Mouse (Mus musculus) forebrain, embryonic 16.5 days (tissue): Measurements from ENCODE around the gene Thbs4. TPM values are rescaled to one million over a fixed set of nuclear protein-coding genes. Genes with fewer than 3 reads are reported as not detected.

Source experiments
- ATAC-seq: fragments of 200-750 bp; cut with Nextera tagmentation; 2 replicates; pipeline ENCODE4 v1.8.0; 2017; ENCODE audit warnings: mild to moderate bottlenecking, moderate library complexity
- H3K27ac ChIP-seq: fragments of 300-500 bp; sonication (generic); 2 replicates; pipeline ENCODE4 v1.5.1; 2014; ENCODE audit warnings: low read length, control low read depth
- H3K27me3 ChIP-seq: fragments of 300-500 bp; sonication (generic); replicated peaks from 2 replicates; pipeline ENCODE4 v1.6.1; 2014; ENCODE audit warnings: low read length; ENCODE audit not compliant: control insufficient read depth, insufficient read depth
- H3K36me3 ChIP-seq: fragments of 300-500 bp; sonication (generic); 2 replicates; pipeline ENCODE4 v1.6.1; 2014; ENCODE audit not compliant: control insufficient read depth, insufficient read depth
- H3K4me1 ChIP-seq: fragments of 300-500 bp; sonication (generic); replicated peaks from 2 replicates; pipeline ENCODE4 v1.6.1; 2014; ENCODE audit warnings: low read length; ENCODE audit not compliant: control insufficient read depth, insufficient read depth
- H3K4me2 ChIP-seq: fragments of 300-500 bp; sonication (generic); 2 replicates; pipeline ENCODE4 v1.6.1; 2014; ENCODE audit warnings: mild to moderate bottlenecking, low read length, control low read depth
- H3K4me3 ChIP-seq: fragments of 300-500 bp; sonication (generic); replicated peaks from 2 replicates; pipeline ENCODE4 v1.5.1; 2014; ENCODE audit warnings: mild to moderate bottlenecking, low read length, control low read depth
- H3K9ac ChIP-seq: fragments of 300-500 bp; sonication (generic); replicated peaks from 2 replicates; pipeline ENCODE4 v1.6.1; 2014; ENCODE audit warnings: low read depth, low read length, control low read depth
- H3K9me3 ChIP-seq: fragments of 300-500 bp; sonication (generic); 2 replicates; pipeline ENCODE4 v1.6.1; 2016; ENCODE audit warnings: low read length; ENCODE audit not compliant: control insufficient read depth
- WGBS: fragments of 180-500 bp; shearing (Covaris S2); extraction: QIAGEN DNeasy Blood & Tissue Kit; methylation state at CpG from one replicate; pipeline ENCODE4 v1.1.7; 2014; 5-methylcytosine and 5-hydroxymethylcytosine counted together
- polyA plus RNA-seq: library from polyadenylated mRNA; unstranded; fragments of >200 nt; fragmentation: Nextera tagmentation; extraction: Ambion mirVana; gene quantifications from 2 replicates; pipeline ENCODE4 v1.2.1, GENCODE M21; 2015

The Thbs4 gene
- polyA plus RNA-seq, 1 experiment from 2014 or later: 0.86 TPM

DNA sequence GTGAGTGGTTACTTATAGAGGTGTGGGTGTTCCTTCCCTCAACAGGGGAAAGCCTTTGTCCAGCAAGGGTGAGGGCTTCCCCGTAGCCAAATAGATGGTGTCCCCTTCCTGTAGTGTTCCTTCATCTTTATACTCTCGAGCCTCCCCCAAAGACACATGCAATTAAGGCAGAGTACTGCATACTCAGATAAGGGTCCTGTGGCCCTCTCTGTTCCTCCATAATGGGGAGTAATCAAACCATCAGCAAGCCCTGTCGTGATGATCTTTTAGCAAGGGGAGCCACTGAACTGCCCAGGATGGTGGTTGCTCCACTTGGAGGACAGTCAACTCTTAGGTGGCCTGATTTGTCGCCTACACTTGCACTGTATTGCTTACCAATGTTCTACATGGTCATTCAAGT lies 82.0 kb downstream of the Thbs4 start:
- no peaks in the 10 kb centered on the region for H3K4me1 ChIP-seq
- H3K9ac ChIP-seq: no peak overlapping the region
- no peak overlapping the region for H3K4me3 ChIP-seq
- no peak for ATAC-seq
- 91% methylated on average over 4 of the region's 4 CpGs for WGBS
- H3K4me2 ChIP-seq: no peak overlapping the region
- no peak overlapping the region for H3K27ac ChIP-seq
- H3K36me3 ChIP-seq: no peaks in the 10 kb centered on the region; the same call in 1 of the 2 replicates
- H3K27me3 ChIP-seq: no peaks in the 10 kb centered on the region
- H3K9me3 ChIP-seq: no peaks in the 10 kb centered on the region

DNA sequence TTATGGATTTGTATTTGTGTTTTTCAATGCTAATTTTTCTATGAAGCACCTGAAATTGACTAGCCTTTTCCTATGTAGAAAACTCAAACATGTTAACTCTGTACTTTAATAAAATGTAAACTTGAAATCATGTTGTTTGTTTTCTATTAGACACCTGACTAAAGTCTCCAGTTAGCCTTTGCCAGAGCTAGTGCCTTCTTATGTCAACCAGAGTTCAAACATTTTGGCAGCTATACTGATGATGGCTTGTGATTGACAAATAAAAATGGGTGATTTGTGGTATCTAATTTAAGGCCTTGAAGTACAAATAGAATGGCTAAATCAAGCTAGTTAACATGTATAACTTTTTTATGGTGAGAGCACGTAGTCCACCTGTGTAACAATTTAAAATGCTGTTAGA lies 82.8 kb downstream of the Thbs4 start:
- H3K4me2 ChIP-seq: no peak overlapping the region
- no peaks in the 10 kb centered on the region for H3K9me3 ChIP-seq
- H3K27me3 ChIP-seq: no peaks in the 10 kb centered on the region
- H3K27ac ChIP-seq: no peak overlapping the region
- H3K4me1 ChIP-seq: no peaks in the 10 kb centered on the region
- no peak overlapping the region for H3K9ac ChIP-seq
- no peak for ATAC-seq
- H3K36me3 ChIP-seq: no peaks in the 10 kb centered on the region; the same call in none of the 2 replicates
- WGBS: 87% methylated on average over 1 of the region's 1 CpGs
- no peak overlapping the region for H3K4me3 ChIP-seq

DNA sequence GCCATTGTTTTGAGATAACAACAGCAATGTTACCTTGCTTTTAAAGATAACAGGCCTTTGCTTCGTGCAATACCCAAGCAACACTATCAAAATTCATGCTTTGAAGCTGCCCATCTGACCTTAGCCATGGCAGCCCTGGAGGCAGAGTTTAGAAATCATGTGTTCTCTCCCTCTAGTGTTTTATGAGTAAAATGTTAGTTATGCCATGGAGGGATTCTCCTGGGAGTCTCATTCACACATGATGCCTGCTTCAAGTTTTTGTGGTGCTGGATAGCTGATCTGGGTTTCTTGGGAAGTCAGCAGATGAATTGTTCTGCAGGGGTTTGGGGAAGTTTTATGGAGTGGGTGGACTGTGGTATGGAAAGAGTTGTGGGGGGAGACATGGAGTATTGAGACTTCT lies 84.3 kb downstream of the Thbs4 start:
- Histone ChIP-seq H3K4me3 (no peak overlapping the region), H3K9ac (no peak overlapping the region), H3K4me2 (no peak overlapping the region), H3K27me3 (no peaks in the 10 kb centered on the region), H3K9me3 (no peaks in the 10 kb centered on the region), H3K27ac (no peak overlapping the region), H3K4me1 (no peaks in the 10 kb centered on the region), H3K36me3 (peaks cover 4% of the 10 kb centered on the region)
- 85% methylated on average over 1 of the region's 1 CpGs for WGBS
- no peak for ATAC-seq

DNA sequence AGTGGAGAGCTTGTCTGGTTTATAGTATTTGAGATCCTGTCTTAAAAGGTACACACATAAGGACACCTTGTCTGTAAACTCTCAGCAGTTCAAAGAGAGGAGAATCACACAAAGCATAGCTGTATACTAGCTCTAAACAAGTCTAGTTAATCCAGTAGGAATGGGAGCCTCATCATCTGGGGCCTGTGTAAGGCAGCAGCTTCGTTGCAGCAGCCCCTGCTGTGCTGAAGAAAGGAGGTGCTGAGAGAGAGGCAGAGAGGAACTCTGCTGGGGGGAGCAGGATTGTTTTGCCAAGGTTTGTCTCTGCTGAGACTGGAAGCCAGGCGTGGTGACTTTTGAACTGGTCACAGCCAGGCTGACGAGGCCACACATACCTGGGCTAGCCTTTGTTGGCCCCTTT lies 85.1 kb downstream of the Thbs4 start:
- no peak for ATAC-seq
- 16% methylated on average over 3 of the region's 3 CpGs for WGBS
- no peak overlapping the region for H3K9ac ChIP-seq

DNA sequence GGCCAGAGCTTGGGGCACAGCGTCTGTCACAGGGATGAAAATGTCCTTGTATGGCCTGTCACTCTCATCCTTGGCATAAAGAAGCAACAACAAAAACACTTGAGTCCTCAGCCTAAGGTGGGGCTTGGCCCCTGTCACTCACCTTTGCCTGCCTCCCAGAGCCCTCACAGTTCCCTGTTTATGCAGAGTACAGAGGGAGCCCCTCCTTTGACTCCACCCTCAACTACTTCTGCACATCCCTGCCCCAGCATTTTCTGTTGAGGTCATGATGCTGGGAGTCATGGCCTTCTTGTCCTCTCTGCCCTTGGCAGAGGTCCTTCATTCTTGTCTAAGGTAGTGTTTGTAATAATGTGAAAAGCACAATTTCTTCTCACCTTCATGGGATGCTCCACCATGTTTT lies 86.2 kb downstream of the Thbs4 start:
- ATAC-seq: no peak

More for the DNA sequence above, 85.1 kb downstream of the Thbs4 start:
- Histone ChIP-seq H3K4me1 (no peaks in the 10 kb centered on the region), H3K9me3 (no peaks in the 10 kb centered on the region), H3K4me2 (no peak overlapping the region), H3K4me3 (no peak overlapping the region), H3K36me3 (peaks cover 4% of the 10 kb centered on the region), H3K27ac (no peak overlapping the region), H3K27me3 (no peaks in the 10 kb centered on the region)

DNA sequence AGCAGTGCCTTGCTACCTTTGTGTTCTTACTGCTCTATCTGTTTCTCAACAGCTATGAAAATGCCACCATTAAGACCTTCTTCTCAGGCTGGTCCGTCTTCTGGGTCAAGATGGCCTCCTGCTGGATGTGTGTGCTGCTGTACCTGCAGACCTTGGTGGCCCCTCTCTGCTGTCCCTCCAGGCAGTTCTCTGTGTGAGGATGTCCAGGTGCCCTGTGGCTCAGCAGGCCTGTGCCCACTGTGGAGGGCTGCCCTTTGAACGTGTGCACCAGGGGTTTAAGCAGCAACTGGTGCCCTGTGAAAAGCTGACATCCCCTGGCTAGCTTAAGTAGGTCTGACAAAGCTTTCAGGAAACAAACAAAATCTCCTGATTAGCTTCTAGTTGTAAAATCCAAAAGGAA lies 86.7 kb downstream of the Thbs4 start:
- Histone ChIP-seq H3K4me3 (no peak overlapping the region), H3K9ac (no peak overlapping the region), H3K4me1 (0 out of 2 replicates have a peak, but pooled peaks cover 4% of the 10 kb centered on the region), H3K27me3 (no peaks in the 10 kb centered on the region), H3K4me2 (no peak overlapping the region), H3K9me3 (no peaks in the 10 kb centered on the region), H3K36me3 (peaks cover 4% of the 10 kb centered on the region), H3K27ac (no peak overlapping the region)
- ATAC-seq: no peak
- 57% methylated on average over 2 of the region's 2 CpGs for WGBS

More for the DNA sequence above, 86.2 kb downstream of the Thbs4 start:
- Histone ChIP-seq H3K27ac (no peak overlapping the region), H3K4me2 (no peak overlapping the region), H3K9ac (no peak overlapping the region), H3K9me3 (no peaks in the 10 kb centered on the region), H3K36me3 (peaks cover 4% of the 10 kb centered on the region), H3K4me3 (no peak overlapping the region), H3K27me3 (no peaks in the 10 kb centered on the region), H3K4me1 (0 out of 2 replicates have a peak, but pooled peaks cover 1% of the 10 kb centered on the region)
- 55% methylated on average over 1 of the region's 1 CpGs for WGBS

DNA sequence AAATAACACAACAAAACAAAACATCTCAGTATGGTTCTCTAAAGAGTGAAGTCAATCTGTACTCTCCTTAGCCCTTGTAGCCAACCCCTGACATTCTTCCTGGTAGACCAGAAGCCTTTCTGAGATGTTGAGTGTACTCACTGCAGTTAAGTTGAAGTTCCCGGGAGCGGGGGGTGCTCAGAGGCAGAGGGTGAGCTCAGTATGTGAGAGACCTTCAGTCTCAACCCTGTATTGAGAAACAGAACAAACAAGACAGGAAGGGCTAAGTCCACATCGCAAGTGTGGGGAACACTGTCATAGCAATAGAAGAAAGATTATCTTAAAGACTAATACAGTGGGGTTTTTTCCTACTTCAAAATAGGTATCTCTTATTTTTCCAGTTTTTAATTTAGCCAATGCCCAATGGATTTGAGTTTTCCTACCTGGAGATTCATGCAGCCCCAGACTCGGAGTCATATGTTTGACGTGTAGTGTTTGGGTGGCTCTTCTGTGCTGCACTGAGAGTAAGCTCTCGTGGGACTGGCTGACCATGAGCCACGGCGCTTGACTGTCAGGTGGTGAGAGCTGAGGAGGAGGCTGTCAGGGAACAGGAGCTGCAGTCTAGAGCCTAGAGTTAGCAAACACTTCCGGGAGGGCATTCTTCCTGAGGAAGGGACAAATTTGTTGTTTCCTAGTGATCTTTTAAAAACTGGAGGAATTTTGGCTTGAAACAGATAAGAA lies 88.1 kb downstream of the Thbs4 start:
- Histone ChIP-seq H3K27me3 (no peaks in the 10 kb centered on the region), H3K4me3 (no peak overlapping the region), H3K27ac (no peak overlapping the region), H3K4me2 (no peak overlapping the region), H3K4me1 (0 out of 2 replicates have a peak, but pooled peaks cover 4% of the 10 kb centered on the region), H3K9ac (no peak overlapping the region), H3K36me3 (peaks cover 4% of the 10 kb centered on the region), H3K9me3 (no peaks in the 10 kb centered on the region)
- no peak for ATAC-seq
- 92% methylated on average over 9 of the region's 9 CpGs for WGBS

DNA sequence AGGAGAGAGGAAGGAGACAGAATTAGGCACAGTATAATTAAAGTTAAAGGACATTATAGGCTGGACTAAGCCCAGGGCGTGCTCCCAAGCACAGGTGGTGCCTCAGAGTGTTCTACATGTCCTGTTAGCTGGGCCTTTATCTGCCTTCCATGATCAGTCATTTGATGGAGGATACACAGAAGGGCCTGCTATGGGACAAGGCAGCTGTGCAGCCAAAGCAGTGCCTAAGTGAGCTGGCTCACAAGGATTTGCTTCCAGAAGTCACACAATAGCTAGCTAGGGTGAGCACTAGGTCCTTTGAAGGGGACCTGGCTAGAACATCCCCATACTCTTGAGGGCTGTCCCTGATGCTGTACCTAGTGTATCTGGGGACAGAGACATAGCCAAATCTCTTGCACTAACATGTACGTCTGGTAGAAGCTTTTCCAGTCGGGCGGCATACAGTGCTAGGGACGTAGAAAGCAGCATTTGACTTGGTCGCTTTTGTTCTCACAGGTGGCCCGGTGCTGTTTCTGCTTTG lies 89.5 kb downstream of the Thbs4 start:
- Histone ChIP-seq H3K4me1 (0 out of 2 replicates have a peak, but pooled peaks cover 4% of the 10 kb centered on the region), H3K27me3 (no peaks in the 10 kb centered on the region), H3K36me3 (peaks cover 4% of the 10 kb centered on the region), H3K9me3 (no peaks in the 10 kb centered on the region), H3K9ac (no peak overlapping the region), H3K27ac (no peak overlapping the region), H3K4me3 (no peak overlapping the region), H3K4me2 (no peak overlapping the region)
- no peak for ATAC-seq
- 95% methylated on average over 7 of the region's 7 CpGs for WGBS

DNA sequence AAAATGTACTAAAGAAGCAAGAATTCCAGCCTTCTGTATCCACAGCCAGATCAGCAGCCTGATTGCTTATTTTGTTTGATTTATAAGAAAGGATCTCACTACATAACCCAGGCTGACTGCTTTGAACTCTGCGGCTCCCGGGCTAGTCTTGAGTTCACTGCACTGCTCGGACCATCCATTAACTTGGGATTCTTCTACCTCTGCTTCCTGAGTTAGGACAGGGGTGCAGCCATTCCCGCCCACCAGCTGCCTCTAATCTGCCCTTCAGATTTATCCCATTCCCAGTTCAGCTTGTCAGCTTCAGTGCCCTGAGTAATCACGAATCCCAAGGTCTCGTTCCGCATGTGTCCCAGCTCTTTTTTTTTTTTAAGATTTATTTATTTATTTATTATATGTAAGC lies 90.4 kb downstream of the Thbs4 start:
- H3K4me1 ChIP-seq: 0 out of 2 replicates have a peak, but pooled peaks cover 4% of the 10 kb centered on the region
- H3K9ac ChIP-seq: no peak overlapping the region
- H3K27me3 ChIP-seq: no peaks in the 10 kb centered on the region
- no peak overlapping the region for H3K27ac ChIP-seq
- peaks cover 4% of the 10 kb centered on the region for H3K36me3 ChIP-seq
- H3K4me2 ChIP-seq: no peak overlapping the region
- H3K4me3 ChIP-seq: no peak overlapping the region
- 57% methylated on average over 7 of the region's 7 CpGs for WGBS
- no peak for ATAC-seq
- H3K9me3 ChIP-seq: no peaks in the 10 kb centered on the region
